Mouse (Mus musculus): ENCODE results near the gene Myo18b.

GRCm38 (mm10) chr5:112921914-112922313, 25.8 kb upstream of the Myo18b start:
- no peak for TF ChIP-seq CTCF (IDR thresholded peaks at IDR 0.05; ENCODE audit: insufficient read depth, low read length)
- no peak for TF ChIP-seq POLR2A (IDR thresholded peaks at IDR 0.05; ENCODE audit: borderline replicate concordance, extremely low read depth, low read depth, low read length)

Data from lung, adult 2 months (tissue).